Mouse (Mus musculus): ENCODE data around the gene Rhof.

Rhof gene

DNA sequence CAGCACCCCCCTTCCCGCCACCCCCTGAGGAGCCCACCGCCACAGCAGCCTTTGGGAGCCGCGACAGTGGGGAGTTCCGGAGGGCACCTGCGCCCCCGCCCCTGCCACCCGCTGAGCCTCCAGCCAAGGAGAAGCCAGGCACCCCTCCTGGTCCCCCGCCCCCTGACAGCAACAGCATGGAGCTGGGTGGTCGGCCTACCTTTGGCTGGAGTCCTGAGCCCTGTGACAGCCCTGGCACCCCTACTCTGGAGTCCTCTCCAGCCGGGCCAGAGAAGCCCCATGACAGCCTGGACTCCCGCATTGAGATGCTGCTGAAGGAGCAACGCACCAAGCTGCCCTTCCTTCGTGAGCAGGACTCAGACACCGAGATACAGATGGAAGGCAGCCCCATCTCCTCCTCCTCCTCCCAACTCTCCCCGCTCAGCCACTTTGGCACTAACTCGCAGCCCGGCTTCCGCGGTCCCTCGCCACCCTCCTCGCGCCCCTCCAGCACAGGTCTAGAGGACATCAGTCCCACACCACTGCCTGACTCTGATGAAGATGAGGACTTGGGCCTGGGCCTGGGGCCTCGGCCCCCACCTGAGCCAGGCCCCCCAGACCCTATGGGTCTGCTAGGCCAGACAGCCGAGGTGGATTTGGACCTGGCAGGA lies 15.7 kb upstream of the Rhof start:
- DNase-seq (ENCODE audit: low spot score in 2 of 2): no peak

DNA sequence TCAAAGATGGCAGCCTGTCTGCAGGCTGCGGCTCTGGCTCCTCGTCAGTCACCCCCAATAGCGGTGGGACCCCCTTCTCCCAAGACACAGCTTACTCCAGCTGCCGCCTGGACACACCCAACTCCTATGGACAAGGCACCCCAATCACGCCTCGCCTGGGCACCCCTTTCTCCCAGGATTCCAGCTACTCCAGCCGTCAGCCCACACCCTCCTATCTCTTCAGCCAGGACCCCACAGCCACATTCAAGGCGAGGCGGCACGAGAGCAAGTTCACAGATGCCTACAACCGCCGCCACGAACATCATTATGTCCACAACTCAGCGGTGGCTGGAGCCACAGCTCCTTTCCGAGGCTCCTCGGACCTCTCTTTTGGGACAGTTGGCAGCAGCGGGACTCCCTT lies 15.1 kb upstream of the Rhof start:
- no peak for DNase-seq (ENCODE audit: low spot score in 2 of 2)

DNA sequence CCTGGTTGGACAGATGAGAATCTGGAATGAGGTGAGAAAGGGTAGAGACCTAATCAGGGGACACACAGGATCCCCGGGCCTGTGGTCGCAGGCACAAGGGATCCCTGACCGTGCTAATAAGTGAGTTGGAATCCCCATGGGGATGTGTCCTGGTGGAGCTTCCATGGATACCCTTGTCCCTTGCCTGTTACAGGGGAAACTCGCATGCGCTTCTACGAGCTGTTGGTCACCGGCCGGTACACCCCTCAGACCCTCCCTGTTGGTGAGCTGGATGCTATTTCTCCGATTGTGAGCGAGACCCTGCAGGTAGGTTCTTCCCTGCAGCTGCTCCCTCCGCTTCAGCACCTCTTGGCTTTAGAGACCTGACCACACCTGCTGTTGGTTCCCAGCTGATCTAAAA lies 13.9 kb upstream of the Rhof start:
- no peak for DNase-seq (ENCODE audit: low spot score in 2 of 2)

DNA sequence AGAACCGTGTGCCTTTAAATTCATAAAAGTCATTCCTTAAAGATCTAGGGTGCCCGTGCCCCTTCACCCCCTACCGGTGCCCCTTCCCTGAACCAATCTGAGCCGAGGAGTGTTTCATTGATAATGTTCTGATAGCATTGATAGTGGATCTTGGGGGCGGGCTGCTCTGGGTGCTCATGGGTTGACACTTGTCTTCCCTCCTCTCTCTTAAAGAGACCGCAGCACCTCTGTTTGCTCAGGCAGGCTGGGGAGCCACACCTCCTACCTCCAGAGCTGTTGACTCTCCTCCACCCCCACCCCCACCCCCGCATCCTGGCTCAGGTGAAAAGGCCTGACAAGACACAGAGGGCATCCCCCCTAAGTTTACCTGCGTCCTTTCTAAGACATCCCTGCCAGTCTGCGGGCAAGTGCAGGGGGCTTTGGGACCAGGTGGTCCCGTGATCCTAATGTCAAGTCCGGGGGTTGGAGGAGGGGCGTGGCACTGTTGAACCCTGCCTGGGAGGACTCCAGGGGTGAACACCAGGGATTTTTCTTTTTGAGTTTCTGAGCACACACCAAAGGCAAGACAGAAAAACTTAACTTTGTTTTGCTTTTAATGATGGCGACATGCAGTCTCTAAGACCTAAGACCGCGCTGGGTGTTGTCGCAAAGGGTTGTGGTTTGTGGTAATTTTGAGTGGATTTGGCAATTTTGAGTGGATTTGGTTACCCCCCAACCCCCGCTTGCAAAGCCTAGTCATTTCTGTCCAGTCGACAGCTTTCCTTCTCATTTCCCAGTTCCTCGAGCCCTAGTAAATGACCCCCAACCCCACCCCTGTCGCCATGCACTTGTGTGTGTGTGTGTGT lies 12.5 kb upstream of the Rhof start:
- no peak for DNase-seq (ENCODE audit: low spot score in 2 of 2)

DNA sequence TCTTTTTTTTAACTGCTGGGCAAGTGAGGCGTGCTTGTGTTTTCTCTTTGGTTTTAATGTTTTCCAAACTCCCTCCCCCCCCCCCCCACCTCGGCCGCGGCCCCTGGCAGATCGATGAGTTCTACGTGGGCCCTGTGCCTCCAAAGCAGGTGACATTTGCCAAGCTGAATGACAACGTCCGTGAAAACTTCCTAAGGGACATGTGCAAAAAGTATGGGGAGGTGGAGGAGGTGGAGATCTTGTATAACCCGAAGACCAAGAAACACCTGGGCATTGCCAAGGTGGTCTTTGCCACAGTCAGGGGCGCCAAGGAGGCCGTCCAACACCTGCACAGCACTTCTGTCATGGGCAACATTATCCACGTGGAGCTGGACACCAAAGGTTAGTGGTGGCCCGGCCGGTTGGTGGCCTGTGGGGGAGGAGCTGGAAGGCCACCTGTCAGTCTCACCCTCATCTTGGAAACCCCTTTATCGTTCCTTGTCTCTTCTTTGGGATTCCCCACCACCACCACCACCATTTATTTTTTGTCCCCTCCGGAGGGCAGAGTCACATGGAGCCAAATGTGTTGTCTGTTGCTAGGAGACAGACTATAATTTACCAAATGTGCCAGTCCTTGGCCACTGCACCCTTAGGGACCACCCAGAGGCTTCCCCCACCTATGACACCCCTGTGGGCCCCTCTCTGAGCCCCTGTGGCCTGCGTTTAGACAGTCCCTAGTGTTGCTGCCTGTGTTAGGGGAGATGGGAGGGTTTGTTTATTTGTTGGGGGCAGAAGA lies 11.7 kb upstream of the Rhof start:
- DNase-seq (ENCODE audit: low spot score in 2 of 2): no peak

DNA sequence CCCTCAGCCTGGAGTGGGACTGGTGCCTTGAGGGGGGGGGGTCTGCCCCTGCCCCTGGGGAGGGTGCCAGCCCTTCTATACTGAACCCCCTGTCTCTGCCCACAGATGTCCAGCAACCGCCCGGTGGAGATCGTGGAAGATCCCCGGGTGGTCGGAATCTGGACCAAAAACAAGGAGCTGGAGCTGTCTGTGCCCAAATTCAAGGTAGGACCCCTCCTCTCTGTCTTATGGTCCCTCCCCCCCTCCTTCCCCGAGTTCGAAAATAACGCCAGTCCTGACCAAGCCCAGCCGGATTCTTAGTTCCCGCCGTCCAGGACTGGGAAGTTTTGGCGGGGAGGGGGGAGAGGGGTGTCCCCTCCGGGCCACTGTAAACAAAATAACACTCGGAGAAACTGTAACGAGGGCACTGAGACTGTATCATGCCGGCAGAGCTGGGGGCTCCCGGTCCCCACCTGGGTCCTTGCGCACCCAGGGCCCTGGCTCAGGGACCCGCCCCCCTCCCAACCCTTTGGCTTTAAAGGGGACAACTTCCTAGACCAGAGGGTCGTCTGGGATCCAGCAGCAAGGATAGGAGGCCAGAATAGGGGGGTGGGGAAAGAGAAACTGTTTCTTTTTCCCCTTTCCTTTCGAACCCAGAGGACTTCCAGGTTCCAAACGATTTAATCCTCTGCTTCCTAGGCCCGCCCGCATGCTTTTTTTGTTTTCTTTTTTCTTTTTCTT lies 10.9 kb upstream of the Rhof start:
- no peak for DNase-seq (ENCODE audit: low spot score in 2 of 2)

DNA sequence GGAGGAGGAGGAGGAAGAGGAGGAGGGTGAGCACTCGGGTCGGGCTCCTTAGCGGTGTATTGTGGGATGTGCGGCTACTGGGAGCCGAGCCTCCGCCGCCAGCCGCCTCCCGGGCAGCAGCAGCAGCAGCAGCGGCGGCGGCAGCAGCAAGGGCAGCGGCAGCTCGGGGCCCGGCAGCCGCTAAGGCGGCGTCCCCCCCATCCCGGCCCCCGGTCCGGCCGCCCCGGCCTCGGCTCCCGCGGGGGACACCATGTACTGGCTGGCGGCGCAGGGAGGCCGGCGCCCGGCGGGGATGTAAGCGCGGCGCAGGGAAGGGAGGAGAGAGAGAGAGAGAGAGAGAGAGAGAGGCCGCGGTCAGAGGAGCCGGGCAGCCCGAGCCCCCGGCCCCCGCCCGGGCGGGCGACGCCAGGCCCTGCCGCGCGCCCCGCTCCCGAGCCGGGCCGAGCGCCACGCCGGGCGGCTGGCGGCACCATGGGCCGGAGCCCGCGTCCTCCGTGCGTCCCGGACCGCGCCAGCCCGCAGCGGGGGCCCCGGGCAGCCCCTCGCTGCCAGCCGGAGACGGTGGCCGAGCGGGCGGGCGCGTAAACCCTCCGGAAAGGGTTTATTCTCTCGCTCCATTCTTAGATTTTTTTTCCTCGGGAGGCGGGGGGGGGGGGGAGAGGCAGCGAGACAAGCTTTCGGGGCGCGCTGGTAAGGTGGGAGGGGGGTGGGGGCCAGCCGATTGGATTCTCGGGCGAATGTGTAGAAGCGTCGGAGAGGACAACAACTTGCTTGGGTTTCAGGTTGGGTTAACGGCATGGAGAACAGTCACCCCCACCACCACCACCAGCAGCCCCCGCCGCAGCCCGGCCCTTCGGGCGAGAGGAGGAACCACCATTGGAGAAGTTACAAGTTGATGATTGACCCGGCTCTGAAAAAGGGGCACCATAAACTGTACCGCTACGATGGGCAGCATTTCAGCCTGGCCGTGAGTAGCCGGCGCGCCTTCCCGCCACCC lies 10.0 kb upstream of the Rhof start, which contains the start of gene Setd1b:
TSS of gene Setd1b (plus strand) at position 33 of the 997 bp plus-strand sequence.
- DNase-seq (ENCODE audit: low spot score in 2 of 2): no peak

DNA sequence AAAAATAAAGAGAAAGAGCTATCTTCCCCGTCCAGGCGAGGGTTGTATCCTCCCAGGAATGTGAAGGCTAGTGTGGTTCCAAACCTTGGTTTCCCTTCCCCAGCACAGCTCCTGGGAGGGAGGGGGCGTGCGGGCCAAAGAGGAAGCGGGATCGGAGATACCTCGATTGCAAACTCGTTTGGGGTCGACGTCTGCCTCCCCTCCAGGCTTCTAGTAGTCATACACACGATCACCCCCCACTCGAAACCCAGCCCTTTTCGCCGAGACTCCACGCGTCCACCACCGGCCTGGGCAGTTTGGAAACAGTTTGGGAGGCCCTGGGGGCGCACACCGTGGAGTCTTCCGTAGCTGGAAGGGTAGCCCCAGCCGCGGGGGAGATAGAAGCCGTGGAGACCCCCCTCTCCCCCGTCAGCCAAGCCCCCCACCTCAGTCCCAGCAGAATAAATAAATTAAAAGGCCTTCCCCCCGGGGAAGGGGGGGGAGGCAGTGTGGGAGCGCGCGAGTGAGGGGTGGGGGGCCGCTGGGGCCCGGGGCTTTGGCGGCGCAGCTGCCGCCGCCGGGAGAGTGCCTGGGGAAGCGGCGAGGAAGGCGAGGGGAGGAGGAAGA lies 9.2 kb upstream of the Rhof start:
- DNase-seq (ENCODE audit: low spot score in 2 of 2): peak in 1 of 2 experiments; percentile 65

DNA sequence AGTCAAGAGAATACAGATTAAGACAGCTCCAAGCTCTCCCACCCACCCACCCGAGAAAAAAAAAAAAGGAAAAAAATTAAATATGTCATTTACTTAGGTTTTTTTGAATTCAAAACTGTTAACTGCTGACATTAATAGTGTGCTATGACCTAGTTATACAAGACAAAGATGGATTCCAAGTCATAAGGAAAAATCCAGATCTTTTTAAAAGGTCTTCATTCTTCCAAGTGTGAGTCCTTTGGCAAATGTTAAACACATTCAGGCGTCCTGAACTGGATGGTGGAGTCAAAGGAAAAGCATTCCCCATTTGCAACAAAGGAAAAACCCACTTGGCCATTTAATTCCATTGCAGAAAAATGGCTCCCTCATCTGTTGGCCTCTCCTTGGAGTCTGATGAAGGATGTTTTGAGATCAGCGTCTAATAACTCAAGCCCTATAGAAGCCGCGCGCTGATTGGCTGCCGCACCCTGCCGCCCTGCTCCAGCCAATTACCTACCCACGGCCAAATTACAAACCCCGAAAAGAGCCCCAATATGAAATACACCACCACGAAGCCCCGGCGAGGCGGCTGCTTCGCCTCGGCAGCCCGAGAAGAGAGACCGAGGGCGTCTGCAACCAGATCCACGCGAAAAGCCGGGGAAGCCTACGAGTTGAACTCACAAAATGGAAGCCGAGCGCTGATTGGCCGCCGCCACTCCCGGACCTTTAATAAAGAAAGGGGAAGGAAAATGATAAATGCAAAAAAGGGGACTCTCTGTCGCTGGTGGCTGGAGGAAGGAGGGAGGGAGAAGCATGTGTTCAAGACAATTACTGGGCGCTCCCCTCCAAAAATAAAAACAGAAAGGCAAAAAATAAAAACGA lies 8.4 kb upstream of the Rhof start:
- DNase-seq (ENCODE audit: low spot score in 2 of 2): peak; percentile 75 to 90

DNA sequence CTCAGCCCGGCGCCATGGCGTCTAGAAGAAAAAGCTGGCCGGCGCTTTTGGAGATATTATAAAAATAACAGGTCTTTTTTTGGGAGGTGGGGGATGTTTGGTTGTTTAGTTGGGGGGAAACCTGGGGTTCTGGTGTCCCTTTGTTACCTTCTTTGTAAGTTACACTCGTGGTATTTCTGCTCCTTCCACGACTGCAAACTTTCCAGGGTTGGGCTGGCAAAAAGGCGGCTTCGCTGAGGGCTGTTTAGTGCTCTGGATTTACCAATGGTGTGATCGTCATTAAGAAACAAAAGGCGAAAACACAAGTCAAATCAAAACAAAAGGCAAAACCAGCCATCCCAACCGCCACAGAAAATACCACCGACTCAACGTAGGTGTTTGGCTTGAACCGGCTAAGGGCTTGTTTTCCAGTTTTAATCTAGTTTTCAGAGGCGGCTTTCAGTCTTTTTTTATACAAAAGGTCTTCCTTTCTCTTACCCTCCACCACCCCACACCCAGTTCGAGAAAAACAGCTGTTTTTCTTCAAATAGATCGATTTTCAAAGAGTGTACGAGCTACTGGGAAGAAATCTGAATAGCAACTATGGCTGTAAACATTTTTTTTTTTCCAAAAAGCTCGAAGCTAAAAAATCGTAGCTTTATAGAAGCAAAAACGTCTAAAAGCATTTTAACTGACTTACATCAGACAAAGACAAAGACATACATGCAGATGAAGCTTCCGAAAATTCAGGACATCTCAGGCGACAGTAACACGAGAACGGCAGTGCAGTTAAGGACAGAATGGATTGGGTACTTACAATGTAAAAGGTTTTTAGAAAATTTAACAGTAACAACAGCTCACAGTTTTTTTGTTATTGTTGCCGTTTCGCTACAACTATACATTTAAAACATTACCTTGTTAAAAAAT lies 7.5 kb upstream of the Rhof start:
- no peak for DNase-seq (ENCODE audit: low spot score in 2 of 2)

DNA sequence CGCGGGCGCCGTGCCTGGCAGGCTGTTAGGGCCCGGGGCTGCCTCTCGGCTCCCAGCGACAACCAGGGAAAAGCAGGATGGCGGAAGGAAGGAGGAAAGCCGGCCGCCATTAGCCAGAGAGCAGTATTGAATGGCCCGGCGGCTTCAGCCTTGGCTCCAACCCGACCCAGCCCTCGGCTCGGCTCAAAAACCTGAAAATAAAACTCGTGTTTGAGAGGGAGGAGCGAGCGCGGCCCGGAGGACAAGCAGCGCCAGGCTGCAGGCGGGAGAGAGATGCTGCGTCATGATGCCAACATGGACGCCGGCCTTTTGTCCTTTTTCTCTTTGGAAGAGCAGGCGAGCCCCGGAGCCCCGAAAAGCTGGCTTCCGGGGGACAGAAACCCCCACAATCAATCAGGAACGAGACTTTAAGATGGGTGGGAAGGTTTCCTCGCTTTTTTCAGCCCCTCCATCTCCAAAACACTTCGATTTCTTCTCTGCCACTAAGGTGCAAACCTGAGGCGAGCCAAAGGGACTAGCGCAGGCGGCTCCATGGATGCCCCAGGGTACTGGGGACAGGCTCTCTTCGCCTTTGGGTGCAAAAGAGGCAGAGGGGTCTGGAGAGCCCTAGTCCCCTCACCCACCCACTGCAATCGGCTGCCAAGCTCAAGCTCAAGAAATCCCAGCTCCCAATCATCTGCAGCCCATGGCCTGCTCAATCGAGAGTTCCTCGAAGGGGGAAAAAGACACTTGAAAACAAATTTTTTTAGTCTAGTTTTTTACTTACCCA lies 6.6 kb upstream of the Rhof start:
- peak in 1 of 2 experiments; percentile 76 for DNase-seq (ENCODE audit: low spot score in 2 of 2)

DNA sequence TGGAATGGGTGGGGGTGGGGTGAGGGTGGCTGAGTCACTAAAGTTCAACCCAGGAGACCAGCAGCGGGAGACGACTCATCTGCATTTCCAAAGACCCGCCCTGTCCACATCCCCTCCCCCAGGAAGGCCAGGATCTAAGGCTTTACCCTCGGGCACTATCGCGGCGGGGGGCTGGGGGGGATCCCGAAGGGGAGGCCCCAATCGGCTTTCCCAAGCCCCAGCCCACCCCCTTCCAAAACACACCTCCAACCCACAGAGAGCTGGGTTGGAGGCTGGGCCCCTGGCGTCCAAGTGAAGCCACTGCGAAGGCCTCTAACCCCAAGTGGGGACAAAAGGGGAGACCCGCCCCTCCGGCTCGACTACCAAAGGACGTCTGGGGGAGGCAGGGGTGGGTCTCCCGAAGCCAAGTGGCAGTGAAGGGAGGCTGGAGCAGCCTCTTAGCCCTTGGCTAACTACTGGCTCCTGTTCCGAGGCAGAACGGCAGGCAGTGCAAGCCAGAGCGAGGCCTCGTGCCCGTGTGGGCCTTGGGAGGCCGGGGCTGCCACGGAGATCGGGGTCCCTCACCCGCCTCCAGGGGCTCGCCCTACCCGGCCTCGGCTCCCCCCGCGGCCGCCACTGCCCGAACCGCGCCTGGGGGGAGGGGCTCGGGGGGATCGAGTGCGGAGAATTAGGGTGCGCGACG lies 5.9 kb upstream of the Rhof start:
- peak in 1 of 2 experiments; percentile 57 for DNase-seq (ENCODE audit: low spot score in 2 of 2)

DNA sequence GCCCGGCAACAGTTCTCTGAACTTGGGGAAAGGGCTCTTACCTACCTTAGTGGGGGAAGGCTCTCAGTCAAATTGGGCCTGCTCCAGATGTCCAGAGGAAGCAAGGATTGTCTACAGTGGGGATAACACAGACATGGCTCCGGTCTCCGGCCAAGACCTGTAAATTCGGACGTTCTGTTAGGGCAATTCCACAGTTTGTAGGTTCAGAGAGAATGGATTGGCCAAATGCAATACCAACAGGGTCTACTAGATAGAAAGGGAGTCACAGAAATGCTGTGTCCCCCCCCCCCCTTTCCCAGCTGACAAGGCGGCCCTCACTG lies 5.4 kb upstream of the Rhof start:
- DNase-seq (ENCODE audit: low spot score in 2 of 2): no peak

DNA sequence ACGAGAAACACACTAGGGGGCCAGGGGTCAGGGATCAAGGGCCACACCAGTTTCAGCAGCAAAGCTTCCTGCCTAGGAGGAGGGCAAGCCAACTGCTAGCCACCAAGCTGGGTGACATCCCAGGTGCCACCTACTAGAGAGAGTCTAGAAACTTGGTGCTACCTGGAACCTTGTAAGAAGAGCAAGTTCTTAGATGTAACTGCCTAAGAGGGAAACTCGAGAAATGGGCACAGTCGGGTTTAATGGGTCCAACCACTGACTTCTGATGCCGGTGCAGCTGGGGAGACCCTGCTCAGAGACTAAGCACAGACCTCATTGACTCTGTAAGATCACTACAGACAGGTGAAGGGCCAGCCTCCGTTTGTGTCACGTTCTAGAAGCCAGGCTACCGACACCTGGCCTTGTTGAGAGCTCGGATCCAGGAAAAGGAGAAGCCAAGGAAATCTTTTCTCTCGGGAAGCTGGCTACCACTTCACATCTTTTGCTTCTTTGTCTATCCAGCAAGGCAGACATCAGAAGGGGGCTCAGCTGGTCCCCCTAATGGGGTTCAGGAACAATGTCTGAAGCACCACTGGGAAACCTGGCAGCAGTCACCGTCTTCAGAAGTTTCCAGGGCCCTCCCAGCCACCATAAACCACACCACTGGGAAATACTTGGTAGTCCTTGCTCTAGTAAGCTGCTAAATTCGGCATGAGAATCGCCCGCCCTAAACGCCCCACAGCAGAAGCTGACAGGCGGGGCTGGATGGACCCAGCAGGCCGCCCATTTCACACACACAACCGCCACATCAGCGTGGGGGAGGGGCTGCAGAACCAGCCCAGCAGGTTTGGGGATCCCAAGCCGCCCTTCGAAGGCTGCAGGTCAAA lies 4.8 kb upstream of the Rhof start:
- peak in 1 of 2 experiments; percentile 74 for DNase-seq (ENCODE audit: low spot score in 2 of 2)

DNA sequence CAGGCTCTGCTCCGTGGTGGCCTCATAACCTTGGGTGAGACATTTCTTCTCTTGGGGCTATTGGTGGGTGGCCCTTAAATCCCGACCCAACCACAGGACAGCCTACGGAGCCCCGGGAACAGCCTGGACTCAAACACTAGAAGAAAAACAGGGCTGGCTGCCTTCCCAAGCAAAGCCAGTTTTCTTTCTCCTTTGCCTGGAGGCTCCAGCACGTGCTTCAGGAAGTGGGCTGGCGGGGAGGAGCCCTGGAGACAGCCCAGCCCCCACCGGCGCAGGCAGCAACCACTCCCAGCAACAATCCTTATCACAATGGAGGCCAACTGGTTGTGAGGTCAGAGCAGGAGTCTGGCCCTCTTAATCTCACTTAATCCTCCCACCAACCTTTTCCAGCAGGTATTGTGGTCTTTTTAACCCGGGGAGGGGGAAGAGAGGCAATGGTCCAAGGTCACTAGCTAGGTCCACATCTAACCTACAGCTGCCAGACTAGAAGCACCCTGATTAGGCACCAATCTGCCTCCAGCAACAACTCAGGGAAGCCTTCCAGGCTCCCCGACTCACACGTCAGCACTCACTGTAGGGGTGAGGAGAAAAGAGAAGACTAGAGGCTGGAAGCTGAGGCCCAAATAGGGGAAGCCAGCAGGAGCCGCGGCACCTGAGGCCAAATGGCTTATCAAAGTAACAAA lies 4.0 kb upstream of the Rhof start:
- DNase-seq (ENCODE audit: low spot score in 2 of 2): peak in 1 of 2 experiments; percentile 79

All from cerebellum, postnatal 4 days (tissue).